Mouse (Mus musculus) cortical plate, adult 2 months (tissue): ENCODE data around the gene Pde1b. TPM values are rescaled to one million over a fixed set of nuclear protein-coding genes. Genes with fewer than 3 reads are reported as not detected.
A peak's percentile ranks its signal among the peaks of the same experiment; 100 is the strongest.

Experiments used
- H3K27ac ChIP-seq: fragments of 200-500 bp; 2 replicates; pipeline ENCODE4 v1.5.1; 2012; ENCODE audit warnings: low read length, control low read depth, inconsistent platforms; ENCODE audit not compliant: insufficient read depth
- H3K4me1 ChIP-seq: fragments of 200-500 bp; 2 replicates; pipeline ENCODE4 v1.6.1; 2011; ENCODE audit warnings: low read length; ENCODE audit not compliant: control insufficient read depth, insufficient read depth
- H3K4me3 ChIP-seq: fragments of 200-500 bp; 2 replicates; pipeline ENCODE4 v1.5.1; 2011; ENCODE audit warnings: mild to moderate bottlenecking, low read length, control low read depth; ENCODE audit not compliant: insufficient read depth
- CTCF ChIP-seq: fragments of 200-500 bp; IDR thresholded peaks from 2 replicates; pipeline ENCODE4 v1.5.1; 2011; ENCODE audit warnings: mild to moderate bottlenecking, control low read depth, low read length; ENCODE audit not compliant: insufficient read depth; ENCODE audit errors: extremely low read depth
- POLR2A ChIP-seq: fragments of 200-500 bp; IDR thresholded peaks from 2 replicates; pipeline ENCODE4 v1.6.1; 2011; ENCODE audit warnings: mild to moderate bottlenecking, low read length, control low read depth; ENCODE audit not compliant: insufficient read depth; ENCODE audit errors: extremely low read depth
- polyA plus RNA-seq: library from polyadenylated mRNA; depleted of rRNA; stranded (reverse); fragments of >200 nt; gene quantifications from 2 replicates; pipeline ENCODE4 v1.2.3, GENCODE M21; 2012

The Pde1b gene
- polyA plus RNA-seq, 1 experiment, result 208 TPM

GRCm38 (mm10) chr15:103519386-103520378 lies 16.8 kb downstream of the Pde1b start:
- no peak for TF ChIP-seq CTCF
- no peak for TF ChIP-seq POLR2A
- H3K4me3 ChIP-seq, result no peak overlapping the region
- no peak overlapping the region for H3K27ac ChIP-seq
- H3K4me1 ChIP-seq, result peaks cover 13% of the 10 kb centered on the region

- TF ChIP-seq CTCF (no peak), POLR2A (no peak)
- Histone ChIP-seq H3K4me3 (no peak overlapping the region), H3K4me1 (peaks cover 14% of the 10 kb centered on the region), H3K27ac (no peak overlapping the region)
These were observed 19.7 kb downstream of the Pde1b start for GRCm38 (mm10) chr15:103522458-103523099.

GRCm38 (mm10) chr15:103523156-103523555 lies 20.3 kb downstream of the Pde1b start:
- no peak for TF ChIP-seq CTCF
- no peak for TF ChIP-seq POLR2A
- H3K27ac ChIP-seq, result 0 out of 2 replicates have a peak overlapping the region, but pooled peaks have one; percentile 22
- no peak overlapping the region for H3K4me3 ChIP-seq
- H3K4me1 ChIP-seq, result peaks cover 14% of the 10 kb centered on the region

GRCm38 (mm10) chr15:103530372-103530771 lies 27.5 kb downstream of the Pde1b start:
- Histone ChIP-seq H3K4me3 (no peak overlapping the region), H3K27ac (no peak overlapping the region), H3K4me1 (peaks cover 7% of the 10 kb centered on the region; the same call in 1 of the 2 replicates)
- TF ChIP-seq POLR2A, result peak; percentile 43; the same call in 1 of the 2 replicates
- peak; percentile 91 for TF ChIP-seq CTCF

- no peak for TF ChIP-seq CTCF
- no peak for TF ChIP-seq POLR2A
- peaks cover 6% of the 10 kb centered on the region; the same call in 1 of the 2 replicates for H3K4me1 ChIP-seq
- no peak overlapping the region for H3K4me3 ChIP-seq
- no peak overlapping the region for H3K27ac ChIP-seq
These were observed 31.3 kb downstream of the Pde1b start for GRCm38 (mm10) chr15:103534054-103534620.

- H3K4me3 ChIP-seq, result no peak overlapping the region
- TF ChIP-seq CTCF, result no peak
- no peak for TF ChIP-seq POLR2A
- 0 out of 2 replicates have a peak overlapping the region, but pooled peaks have one; percentile 17 for H3K27ac ChIP-seq
- peaks cover 6% of the 10 kb centered on the region; the same call in 1 of the 2 replicates for H3K4me1 ChIP-seq
These were observed 32.2 kb downstream of the Pde1b start for GRCm38 (mm10) chr15:103535030-103535429.

GRCm38 (mm10) chr15:103535786-103536185 lies 33.0 kb downstream of the Pde1b start:
- Histone ChIP-seq H3K4me3 (no peak overlapping the region), H3K4me1 (peaks cover 6% of the 10 kb centered on the region; the same call in 1 of the 2 replicates), H3K27ac (no peak overlapping the region)
- TF ChIP-seq CTCF (no peak), POLR2A (no peak)

- peak overlapping the region; percentile 23; the same call in 1 of the 2 replicates for H3K27ac ChIP-seq
These were observed 33.6 kb downstream of the Pde1b start for GRCm38 (mm10) chr15:103536456-103536855.

More at GRCm38 (mm10) chr15:103536456-103536855, 33.6 kb downstream of the Pde1b start:
- H3K4me1 ChIP-seq, result peaks cover 6% of the 10 kb centered on the region; the same call in 1 of the 2 replicates
- TF ChIP-seq CTCF (no peak), POLR2A (no peak)
- peak overlapping the region; percentile 88 for H3K4me3 ChIP-seq
